Mouse (Mus musculus) ES-E14 (cell line): ENCODE results near the gene Nr2e1. TPM values are rescaled to one million over a fixed set of nuclear protein-coding genes. Genes with fewer than 3 reads are reported as not detected.
A peak's percentile ranks its signal among the peaks of the same experiment; 100 is the strongest.

Source experiments
- DNase-seq: peaks from one replicate; pipeline ENCODE4 v3.0.0-alpha.2; 2013; ENCODE audit warnings: low read depth, low spot score
- H3K27ac ChIP-seq: 2 replicates; pipeline ENCODE4 v1.5.1; 2012; ENCODE audit warnings: low read depth, mild to moderate bottlenecking, low read length, moderate library complexity, mixed read lengths; ENCODE audit not compliant: poor library complexity, insufficient read depth, severe bottlenecking
- H3K36me3 ChIP-seq: 2 replicates; pipeline ENCODE4 v1.6.1; 2012; ENCODE audit warnings: mild to moderate bottlenecking, low read length, moderate library complexity, mixed read lengths; ENCODE audit not compliant: control insufficient read depth, poor library complexity, insufficient read depth, severe bottlenecking
- H3K4me1 ChIP-seq, 2 experiments: fragments of 150-350 bp in 1 of 2; sonication (generic) in 1 of 2; 2 replicates each; pipeline ENCODE4 v1.6.1; 2012; ENCODE audit warnings: low read length in 2 of 2, mild to moderate bottlenecking in 1 of 2, mixed read lengths in 1 of 2; ENCODE audit not compliant: control insufficient read depth in 2 of 2, insufficient read depth in 2 of 2, poor library complexity in 1 of 2
- H3K4me3 ChIP-seq, 2 experiments: fragments of 150-350 bp in 1 of 2; sonication (generic) in 1 of 2; 2 replicates each; pipeline ENCODE4 v1.5.1; 2012; ENCODE audit warnings: low read length in 2 of 2, low read depth in 1 of 2, mild to moderate bottlenecking in 1 of 2, mixed read lengths in 1 of 2; ENCODE audit not compliant: insufficient read depth in 1 of 2, poor library complexity in 1 of 2, severe bottlenecking in 1 of 2
- H3K9ac ChIP-seq: 2 replicates; pipeline ENCODE4 v1.6.1; 2012; ENCODE audit warnings: low read depth, mild to moderate bottlenecking, low read length, mixed read lengths; ENCODE audit not compliant: poor library complexity, insufficient read depth, severe bottlenecking
- H3K9me3 ChIP-seq: fragments of 150-350 bp; sonication (generic); 2 replicates; pipeline ENCODE4 v1.6.1; 2012; ENCODE audit warnings: low read depth, mild to moderate bottlenecking, low read length; ENCODE audit not compliant: control insufficient read depth, insufficient read depth
- CHD2 ChIP-seq: IDR thresholded peaks from 2 replicates; pipeline ENCODE4 v1.6.1; 2014; ENCODE audit warnings: mild to moderate bottlenecking, low read depth, low read length, inconsistent platforms
- HCFC1 ChIP-seq: IDR thresholded peaks from 2 replicates; pipeline ENCODE4 v1.6.1; 2012; ENCODE audit warnings: low read length, inconsistent platforms, borderline replicate concordance; ENCODE audit not compliant: insufficient read depth
- MAFK ChIP-seq: IDR thresholded peaks from 2 replicates; pipeline ENCODE4 v1.6.1; 2014; ENCODE audit warnings: mild to moderate bottlenecking, low read depth, low read length, inconsistent platforms; ENCODE audit not compliant: insufficient read depth
- ZC3H11A ChIP-seq: IDR thresholded peaks from 2 replicates; pipeline ENCODE4 v1.6.1; 2012; ENCODE audit warnings: low read depth, mild to moderate bottlenecking, inconsistent platforms, low read length, borderline replicate concordance
- ZNF384 ChIP-seq: IDR thresholded peaks from 2 replicates; pipeline ENCODE4 v1.6.1; 2012; ENCODE audit warnings: low read depth, low read length, inconsistent platforms
- in situ Hi-C, 2 experiments: fragments of 600-800 bp; cut with MboI; formaldehyde crosslinking; loops; one replicate each; pipeline ENCODE4 v1.15.1; 2025; ENCODE audit warnings: low sequenced_read_pairs in 2 of 2, inconsistent platforms in 1 of 2; ENCODE audit not compliant: unreplicated experiment in 2 of 2
- total RNA-seq: library from RNA; depleted of rRNA; stranded (reverse); fragments of 300-350 nt; gene quantifications from 2 replicates; pipeline ENCODE4 v1.2.3, GENCODE M21; 2012; rRNA removed

Nr2e1 gene
- total RNA-seq, result not detected in 2 replicates

DNA sequence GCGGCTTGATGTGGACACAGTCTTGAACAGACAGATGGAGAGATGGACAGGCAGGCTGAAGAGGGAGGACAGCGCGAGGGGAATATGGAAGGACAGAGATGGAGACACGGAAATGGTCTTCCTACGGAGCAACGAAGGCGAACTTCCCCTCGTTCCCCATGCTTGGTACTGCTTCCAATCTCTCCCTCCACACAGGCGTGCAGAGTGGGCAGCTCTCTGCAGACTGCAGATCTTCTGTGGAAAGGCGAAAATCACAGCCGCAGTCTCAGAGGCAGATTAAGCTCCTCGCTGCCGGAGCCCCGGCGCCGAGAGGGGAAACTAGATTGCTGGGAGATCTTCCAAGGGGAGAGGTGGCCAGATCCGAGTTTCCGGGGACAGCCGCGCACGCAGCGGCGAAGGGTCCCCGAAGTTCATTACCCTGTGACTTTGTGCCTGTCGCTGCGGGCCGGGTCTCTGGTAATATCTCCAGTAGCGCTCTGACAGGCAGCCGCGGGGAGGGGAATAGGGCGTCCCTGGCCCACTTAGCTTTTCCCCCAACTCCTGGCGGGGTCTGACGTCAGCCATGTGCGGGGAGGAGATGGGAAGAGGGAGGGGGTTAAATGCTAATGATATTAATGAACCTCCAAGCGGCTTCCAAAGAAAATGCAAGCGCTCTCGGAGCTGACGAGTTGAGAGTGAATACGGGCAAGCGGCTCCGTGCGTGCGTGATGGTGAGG, at the start of gene Nr2e1, which contains the start of gene Ostm1:
Gene Nr2e1 (minus strand): TSS at position 476 of the 716 bp plus-strand sequence.
Gene Ostm1 (plus strand): TSS at position 666 of the 716 bp plus-strand sequence.
- H3K4me1 ChIP-seq, result no peaks in the 10 kb centered on the region; a peak in 1 of 4 replicates
- no peaks in the 10 kb centered on the region for H3K36me3 ChIP-seq
- in situ Hi-C loops, result loop anchor here in 1 of 2 experiments (10.0 kb wide), 1 partner anchor 279 kb away; no protein-coding TSS in a partner anchor
- H3K9ac ChIP-seq, result no peak within 1 kb of the TSS
- no peak for DNase-seq
- H3K27ac ChIP-seq, result no peak within 1 kb of the TSS
- TF ChIP-seq HCFC1 (no peak), MAFK (no peak), ZC3H11A (no peak), CHD2 (no peak), ZNF384 (no peak)
- H3K9me3 ChIP-seq, result no peaks in the 10 kb centered on the region
- H3K4me3 ChIP-seq, result peak within 1 kb of the TSS; percentile 27 to 34; a peak in 3 of 4 replicates

DNA sequence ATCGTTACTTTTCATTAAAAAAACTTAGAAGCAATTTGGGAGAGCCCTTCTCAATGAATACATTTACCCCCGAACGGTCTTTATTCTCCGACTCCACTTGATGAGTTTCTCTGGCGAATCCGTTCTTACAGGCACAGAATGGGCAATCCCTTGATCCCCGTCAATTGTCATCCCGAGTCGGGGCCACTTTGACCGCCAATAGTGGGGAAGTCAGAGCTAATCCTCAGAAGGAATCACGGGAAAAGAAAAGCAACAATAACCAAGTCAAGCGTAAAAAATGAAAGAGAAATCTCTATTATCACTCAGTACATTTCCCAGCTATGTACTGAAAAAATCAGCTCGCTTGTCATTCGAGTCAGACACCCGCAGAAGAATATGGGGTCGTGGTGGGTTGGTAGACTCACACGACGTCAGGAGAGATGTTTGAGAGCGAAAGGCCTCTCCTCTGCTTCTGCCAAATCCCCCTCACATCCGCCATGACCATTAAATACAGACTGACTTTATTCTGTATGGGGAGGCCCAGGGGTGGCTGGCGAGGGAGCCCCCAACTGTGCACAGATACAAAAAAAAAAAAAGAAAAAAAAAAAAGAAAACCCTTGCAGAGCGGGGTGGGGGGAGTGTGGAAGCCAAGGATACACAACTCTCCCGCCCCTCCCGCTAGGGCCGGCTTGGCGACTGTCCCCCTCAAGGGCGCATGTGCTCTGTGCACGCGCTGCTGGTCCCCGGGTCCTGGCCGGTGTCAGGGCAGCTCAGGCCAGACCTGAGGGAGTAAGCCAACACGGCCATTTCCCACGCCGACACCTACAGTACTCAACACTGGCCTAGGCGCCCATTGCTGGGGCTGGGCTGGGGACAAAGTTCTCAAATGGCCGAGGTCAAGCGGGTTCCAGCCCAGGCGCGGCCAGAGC, 49.3 kb upstream of the Nr2e1 start:
- Histone ChIP-seq H3K9ac (no peak overlapping the region), H3K4me1 (peaks cover 4 to 5% of the 10 kb centered on the region in 2 experiments; a peak in 3 of 4 replicates), H3K4me3 (peak overlapping the region; percentile 8 to 10; a peak in 2 of 4 replicates), H3K27ac (no peak overlapping the region), H3K9me3 (no peaks in the 10 kb centered on the region), H3K36me3 (no peaks in the 10 kb centered on the region)
- no peak for DNase-seq
- in situ Hi-C loops, result loop anchor here (5.0 kb wide), 1 partner anchor 45 kb away; no protein-coding TSS in a partner anchor
- TF ChIP-seq CHD2, result no peak
- TF ChIP-seq ZNF384, result no peak
- no peak for TF ChIP-seq HCFC1
- TF ChIP-seq ZC3H11A, result no peak
- TF ChIP-seq MAFK, result no peak

DNA sequence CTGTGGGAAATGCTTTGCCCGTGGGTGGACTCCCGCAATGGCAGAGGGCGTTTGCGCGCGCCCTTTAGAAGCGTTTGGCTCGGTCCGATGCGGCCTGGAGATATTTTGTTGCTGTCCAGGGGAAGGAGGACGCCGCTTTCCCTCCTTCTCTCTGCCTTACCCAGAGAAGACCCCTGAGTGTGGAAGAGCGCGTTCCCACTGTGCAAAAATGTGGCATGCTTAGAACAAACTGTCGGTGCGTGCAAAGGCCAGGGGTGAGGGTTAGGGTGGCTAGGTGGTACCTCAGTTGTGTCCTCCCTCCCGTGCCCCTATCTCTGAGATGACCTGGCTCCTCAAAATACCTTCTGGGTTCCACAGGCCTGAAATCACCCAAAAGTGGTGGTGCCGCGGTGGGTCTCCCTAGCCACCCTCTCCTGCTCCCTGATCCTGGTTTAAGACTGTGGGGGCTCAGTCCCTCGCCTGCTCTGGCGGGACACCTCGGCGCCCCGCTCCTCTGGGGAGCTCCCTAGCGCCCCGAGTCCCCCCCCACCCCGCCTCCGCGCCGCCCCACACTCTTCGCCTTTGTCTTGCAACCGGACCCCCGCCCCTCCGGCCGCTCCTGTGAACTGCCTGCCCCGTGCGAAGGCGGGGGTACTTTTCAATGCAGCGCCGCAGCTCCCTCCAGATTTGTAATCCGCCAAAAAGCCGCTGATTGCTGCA, 48.5 kb upstream of the Nr2e1 start:
- no peak for DNase-seq
- H3K9ac ChIP-seq, result no peak overlapping the region
- no peaks in the 10 kb centered on the region for H3K9me3 ChIP-seq
- H3K4me1 ChIP-seq, result peaks cover 4 to 5% of the 10 kb centered on the region in 2 experiments; a peak in 3 of 4 replicates
- H3K36me3 ChIP-seq, result no peaks in the 10 kb centered on the region
- in situ Hi-C loops, result loop anchor here (5.0 kb wide), 1 partner anchor 45 kb away; no protein-coding TSS in a partner anchor
- H3K4me3 ChIP-seq, result peak overlapping the region; percentile 5 to 8; a peak in 1 of 4 replicates
- TF ChIP-seq HCFC1, result no peak
- no peak for TF ChIP-seq ZNF384
- no peak for TF ChIP-seq ZC3H11A
- no peak for TF ChIP-seq MAFK
- TF ChIP-seq CHD2, result no peak
- H3K27ac ChIP-seq, result no peak overlapping the region

DNA sequence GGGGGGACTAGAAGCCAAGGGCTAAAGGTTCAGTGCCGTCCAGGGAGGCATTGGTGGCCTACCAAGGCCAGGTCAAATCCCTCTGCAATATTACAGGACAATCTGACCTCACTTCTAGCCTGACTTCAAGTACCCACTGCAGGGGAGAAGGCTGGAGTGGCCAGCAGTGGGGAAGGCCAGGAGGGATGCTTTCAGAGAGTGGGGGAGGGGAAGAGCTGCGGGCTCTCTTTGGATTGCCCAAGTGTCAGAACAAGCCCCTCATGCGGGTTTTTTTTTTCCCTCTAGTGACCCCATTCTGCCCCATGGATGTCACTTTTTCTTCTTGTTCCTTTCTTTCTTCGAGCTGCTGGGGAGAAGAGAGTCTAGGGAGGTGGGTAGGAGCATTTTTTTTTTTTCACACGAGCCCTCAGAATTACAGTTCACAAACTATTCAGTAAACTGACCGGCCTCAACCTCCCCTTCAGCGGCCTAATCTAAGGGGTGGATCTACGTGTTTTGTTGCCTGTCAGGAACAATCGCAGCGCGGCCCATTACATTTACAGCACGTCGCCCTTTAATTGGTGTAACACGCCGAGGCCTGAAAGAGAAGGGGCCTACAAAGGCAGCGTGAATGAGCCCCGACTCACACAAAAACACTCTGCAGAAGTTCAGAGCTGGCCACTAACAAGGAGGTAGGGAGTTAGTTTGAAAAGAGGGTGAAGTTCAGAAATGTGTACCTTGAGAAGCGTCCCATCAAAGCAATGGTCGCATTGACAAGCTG, 47.3 kb upstream of the Nr2e1 start:
- Histone ChIP-seq H3K27ac (no peak overlapping the region), H3K4me3 (no peak overlapping the region), H3K4me1 (peaks cover 0 to 5% of the 10 kb centered on the region in 2 experiments; a peak in 2 of 4 replicates), H3K9ac (no peak overlapping the region), H3K36me3 (no peaks in the 10 kb centered on the region), H3K9me3 (no peaks in the 10 kb centered on the region)
- DNase-seq, result no peak
- in situ Hi-C loops, result loop anchor here (5.0 kb wide), 1 partner anchor 43 kb away; no protein-coding TSS in a partner anchor
- TF ChIP-seq ZC3H11A (no peak), CHD2 (no peak), MAFK (no peak), ZNF384 (no peak), HCFC1 (no peak)
